Mouse (Mus musculus) myocyte (in vitro differentiated cells): ENCODE results near the gene Olfr508.
"Not testable (repeated sequence)": the region's sequence is repeated elsewhere in the genome, so short reads cannot be mapped to it uniquely, and the experiment has no call there.

Experiments
- CEBPB ChIP-seq: IDR thresholded peaks from 2 replicates; pipeline ENCODE4 v1.6.1; 2011; ENCODE audit warnings: mild to moderate bottlenecking, moderate library complexity; ENCODE audit not compliant: poor library complexity, insufficient read depth, severe bottlenecking
- E2F4 ChIP-seq: IDR thresholded peaks from one replicate; pipeline ENCODE4 v1.6.1; 2011; ENCODE audit warnings: mild to moderate bottlenecking, control low read depth, moderate library complexity; ENCODE audit not compliant: insufficient read depth
- MAX ChIP-seq: IDR thresholded peaks from one replicate; pipeline ENCODE4 v1.6.1; 2011; ENCODE audit warnings: low read depth, mild to moderate bottlenecking, control low read depth
- MYOD1 ChIP-seq, 3 experiments: IDR thresholded peaks; one replicate each; pipeline ENCODE4 v1.6.1; 2011; ENCODE audit warnings: control low read depth in 2 of 3, low read depth in 2 of 3, mild to moderate bottlenecking in 2 of 3, moderate library complexity in 1 of 3; ENCODE audit not compliant: insufficient read length in 2 of 3, control insufficient read depth in 1 of 3
- MYOG ChIP-seq, 3 experiments: IDR thresholded peaks; one replicate each; pipeline ENCODE4 v1.6.1; 2011; ENCODE audit warnings: control low read depth in 2 of 3, low read depth in 2 of 3, mild to moderate bottlenecking in 2 of 3; ENCODE audit not compliant: insufficient read length in 2 of 3, control insufficient read depth in 1 of 3, insufficient read depth in 1 of 3
- POLR2A ChIP-seq: IDR thresholded peaks from one replicate; pipeline ENCODE4 v1.6.1; 2011; ENCODE audit warnings: low read depth, mild to moderate bottlenecking, control low read depth, moderate library complexity; ENCODE audit not compliant: insufficient read length
- POLR2AphosphoS2 ChIP-seq: IDR thresholded peaks from one replicate; pipeline ENCODE4 v1.6.1; 2011; ENCODE audit warnings: low read depth, control low read depth; ENCODE audit not compliant: insufficient read length
- REST ChIP-seq: IDR thresholded peaks from one replicate; pipeline ENCODE4 v1.6.1; 2011; ENCODE audit warnings: mild to moderate bottlenecking, control low read depth, moderate library complexity; ENCODE audit not compliant: insufficient read depth, insufficient read length
- SRF ChIP-seq: IDR thresholded peaks from one replicate; pipeline ENCODE4 v1.6.1; 2011; ENCODE audit warnings: low read depth; ENCODE audit not compliant: control insufficient read depth, insufficient read length
- TCF12 ChIP-seq: IDR thresholded peaks from one replicate; pipeline ENCODE4 v1.6.1; 2011; ENCODE audit warnings: mild to moderate bottlenecking, control low read depth; ENCODE audit not compliant: poor library complexity, insufficient read depth, severe bottlenecking
- TCF3 ChIP-seq: IDR thresholded peaks from one replicate; pipeline ENCODE4 v1.6.1; 2011; ENCODE audit warnings: low read depth, control low read depth; ENCODE audit not compliant: insufficient read length

- not testable (repeated sequence) for TF ChIP-seq MYOD1 (IDR thresholded peaks at IDR 0.05; ENCODE audit: control insufficient read depth in 1 of 3, insufficient read length in 2 of 3, low read depth in 2 of 3); E2F4; POLR2A; POLR2AphosphoS2; SRF; TCF12; MYOG (IDR thresholded peaks at IDR 0.05; ENCODE audit: control insufficient read depth in 1 of 3, insufficient read depth in 1 of 3, insufficient read length in 2 of 3, low read depth in 2 of 3); CEBPB; TCF3; MAX; REST
Measured at GRCm38 (mm10) chr7:108616781-108617180, 13.0 kb upstream of the Olfr508 start.
